14 mouse cellular contexts compared by ENCODE assay signal in genomic region chr9:99389506-99389905, GRCm38 (mm10). TPM values are rescaled to one million over a fixed set of nuclear protein-coding genes. Genes with fewer than 3 reads are reported as not detected.
"Had no signal": no experiment of that assay in that cellular context is flagged by ENCODE, and none has a peak within 500 bp of the region (broad histone marks: within the 10 kb centered on the region; RNA-seq: fewer than 3 reads in every experiment).

No protein-coding gene starts in this region.

- H3K4me3 ChIP-seq: liver, embryonic 12.5 days; midbrain, embryonic 10.5 days; myocyte; neural tube, embryonic 12.5 days had no signal

- H3K9ac ChIP-seq: liver, embryonic 12.5 days; lung, embryonic 14.5 days; neural tube, embryonic 12.5 days had no signal

- H3K27me3 ChIP-seq: neural tube, embryonic 12.5 days had no signal

- H3K4me1 ChIP-seq: neural tube, embryonic 12.5 days had no signal

- H3K9me3 ChIP-seq: liver, embryonic 12.5 days; midbrain, embryonic 10.5 days; neural tube, embryonic 12.5 days had no signal

- H3K4me2 ChIP-seq: liver, embryonic 12.5 days; lung, embryonic 14.5 days; neural tube, embryonic 12.5 days had no signal

- H3K27ac ChIP-seq: kidney, postnatal 0 days; liver, embryonic 12.5 days; midbrain, embryonic 10.5 days; neural tube, embryonic 12.5 days had no signal

- DNase-seq: layer of hippocampus, postnatal 36 days; lung, embryonic 14.5 days; lung, postnatal 10 days; lung, postnatal 4 days; midbrain, embryonic 14.5 days; right cerebral cortex, postnatal 4 days; spleen, adult 18-20 months; thymus, postnatal 36 days had no signal

RNA-seq across cellular contexts. Expression of gene Esyt3, which starts 31.1 kb away (rescaled TPM):
- total RNA-seq: megakaryocyte, adult 5-6 weeks had no signal
